Mouse (Mus musculus) C2C12 (cell line): Measurements from ENCODE around the gene Kras.

Source experiments
- CEBPB ChIP-seq: IDR thresholded peaks from one replicate; pipeline ENCODE4 v1.6.1; 2011; ENCODE audit warnings: low read depth, mild to moderate bottlenecking, control low read depth, moderate library complexity
- CTCF ChIP-seq: IDR thresholded peaks from one replicate; pipeline ENCODE4 v1.5.1; 2011; ENCODE audit not compliant: control insufficient read depth, insufficient read depth, insufficient read length
- FOSL1 ChIP-seq: IDR thresholded peaks from one replicate; pipeline ENCODE4 v1.8.0; 2011; ENCODE audit warnings: mild to moderate bottlenecking, low read length; ENCODE audit not compliant: poor library complexity, insufficient read depth, severe bottlenecking
- MAX ChIP-seq: IDR thresholded peaks from one replicate; pipeline ENCODE4 v1.6.1; 2011; ENCODE audit warnings: mild to moderate bottlenecking, control low read depth
- MYOD1 ChIP-seq: IDR thresholded peaks from one replicate; pipeline ENCODE4 v1.6.1; 2011; ENCODE audit warnings: low read depth; ENCODE audit not compliant: control insufficient read depth, insufficient read length
- MYOG ChIP-seq: IDR thresholded peaks from one replicate; pipeline ENCODE4 v1.6.1; 2011; ENCODE audit not compliant: control insufficient read depth, insufficient read length; ENCODE audit errors: extremely low read depth
- USF1 ChIP-seq: IDR thresholded peaks from one replicate; pipeline ENCODE4 v1.6.1; 2011; ENCODE audit warnings: low read depth, mild to moderate bottlenecking, control low read depth, moderate library complexity

DNA sequence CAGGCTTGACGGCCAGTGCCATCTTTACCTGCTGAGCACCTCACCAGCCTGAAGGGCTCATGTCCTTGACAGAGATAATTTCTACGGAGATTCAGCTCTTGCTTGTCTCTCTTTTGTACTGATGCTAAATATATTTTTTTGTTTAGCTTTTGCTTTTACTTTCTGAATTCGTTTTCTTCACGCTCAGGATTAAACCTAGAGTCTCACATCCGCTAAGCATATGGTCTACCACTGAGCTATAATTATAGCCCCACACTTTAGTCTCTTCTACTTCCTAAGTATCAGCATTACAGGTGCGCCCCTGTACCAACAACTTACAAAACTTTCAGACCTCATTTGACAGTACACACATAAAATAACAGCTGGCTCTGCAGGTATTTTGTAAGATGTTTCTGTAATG lies 14.7 kb downstream of the Kras start:
- TF ChIP-seq CTCF = no peak
- TF ChIP-seq USF1 = no peak
- TF ChIP-seq MAX = no peak
- no peak for TF ChIP-seq CEBPB
- TF ChIP-seq MYOD1 = no peak
- TF ChIP-seq MYOG = no peak
- no peak for TF ChIP-seq FOSL1
